Mouse (Mus musculus) liver, embryonic 13.5 days (tissue): ENCODE data around the gene Cox7a2. TPM values are rescaled to one million over a fixed set of nuclear protein-coding genes. Genes with fewer than 3 reads are reported as not detected.

ENCODE experiments used
- ATAC-seq: fragments of 200-750 bp; cut with Nextera tagmentation; 2 replicates; pipeline ENCODE4 v1.8.0; 2017; ENCODE audit warnings: low read depth, mild to moderate bottlenecking, moderate number of reproducible peaks, moderate library complexity
- DNase-seq: peaks from one replicate; pipeline ENCODE4 v3.0.0; 2022
- H3K27ac ChIP-seq: fragments of 300-500 bp; sonication (generic); 2 replicates; pipeline ENCODE4 v1.5.1; 2015; ENCODE audit warnings: moderate library complexity, mild to moderate bottlenecking, inconsistent platforms
- H3K27me3 ChIP-seq: fragments of 300-500 bp; sonication (generic); 2 replicates; pipeline ENCODE4 v1.6.1; 2015; ENCODE audit warnings: mild to moderate bottlenecking, inconsistent platforms
- H3K36me3 ChIP-seq: fragments of 300-500 bp; sonication (generic); 2 replicates; pipeline ENCODE4 v1.6.1; 2015; ENCODE audit warnings: mild to moderate bottlenecking, inconsistent platforms
- H3K4me1 ChIP-seq: fragments of 300-500 bp; sonication (generic); replicated peaks from 2 replicates; pipeline ENCODE4 v1.6.1; 2015; ENCODE audit warnings: inconsistent platforms
- H3K4me2 ChIP-seq: fragments of 300-500 bp; sonication (generic); 2 replicates; pipeline ENCODE4 v1.6.1; 2015; ENCODE audit warnings: inconsistent platforms, mild to moderate bottlenecking, moderate library complexity
- H3K4me3 ChIP-seq: fragments of 300-500 bp; sonication (generic); replicated peaks from 2 replicates; pipeline ENCODE4 v1.5.1; 2015; ENCODE audit warnings: mild to moderate bottlenecking, inconsistent platforms
- H3K9ac ChIP-seq: fragments of 300-500 bp; sonication (generic); 2 replicates; pipeline ENCODE4 v1.6.1; 2015; ENCODE audit warnings: mild to moderate bottlenecking, inconsistent platforms
- H3K9me3 ChIP-seq: fragments of 300-500 bp; sonication (generic); replicated peaks from 2 replicates; pipeline ENCODE4 v1.6.1; 2016; ENCODE audit warnings: inconsistent platforms
- WGBS: fragments of 180-500 bp; shearing (Covaris S2); methylation state at CpG from one replicate; pipeline ENCODE4 v1.1.7; 2015; ENCODE audit not compliant: insufficient replicate concordance; 5-methylcytosine and 5-hydroxymethylcytosine counted together
- polyA plus RNA-seq: library from polyadenylated mRNA; unstranded; fragments of >200 nt; fragmentation: Nextera tagmentation; extraction: Ambion mirVana; gene quantifications from 2 replicates; pipeline ENCODE4 v1.2.1, GENCODE M21; 2015

Cox7a2 gene
- polyA plus RNA-seq, 1 experiment from 2014 or later: 598 TPM

DNA sequence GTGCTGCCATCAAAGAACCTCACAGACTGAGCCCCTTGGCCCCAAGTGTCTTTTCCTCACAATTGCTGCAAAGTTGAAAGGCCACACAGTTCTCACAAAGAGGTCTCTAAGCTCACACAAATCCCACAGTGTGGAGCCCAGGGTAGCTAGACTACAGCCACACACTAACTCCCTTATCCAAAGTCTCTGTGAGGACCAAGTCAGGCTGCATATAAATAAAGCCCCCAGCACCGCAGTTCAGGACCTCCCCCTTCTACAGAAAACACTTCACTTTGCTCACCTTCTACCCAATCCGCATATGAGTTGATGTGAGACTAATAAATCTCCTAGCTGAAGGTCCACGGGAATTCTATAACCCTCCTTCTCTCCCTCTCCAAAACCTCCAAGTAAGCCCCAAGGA, 24.8 kb upstream of the Cox7a2 start:
- 68% methylated on average over 3 of the region's 3 CpGs for WGBS
- Histone ChIP-seq H3K36me3 (no peaks in the 10 kb centered on the region), H3K4me1 (peaks cover 10% of the 10 kb centered on the region), H3K27ac (no peak overlapping the region), H3K9ac (no peak overlapping the region), H3K4me2 (no peak overlapping the region), H3K27me3 (no peaks in the 10 kb centered on the region), H3K4me3 (no peak overlapping the region), H3K9me3 (no peaks in the 10 kb centered on the region)
- DNase-seq (no peak), ATAC-seq (no peak)

- Histone ChIP-seq H3K9ac (no peak overlapping the region), H3K4me3 (no peak overlapping the region), H3K27me3 (no peaks in the 10 kb centered on the region), H3K27ac (no peak overlapping the region), H3K36me3 (peaks cover 3% of the 10 kb centered on the region), H3K4me2 (no peak overlapping the region), H3K4me1 (peaks cover 6% of the 10 kb centered on the region), H3K9me3 (no peaks in the 10 kb centered on the region)
- 59% methylated on average over 2 of the region's 2 CpGs for WGBS
- no peak for DNase-seq
- ATAC-seq: no peak
Measured at GRCm38 (mm10) chr9:79779354-79779753, 19.7 kb upstream of the Cox7a2 start.

- Histone ChIP-seq H3K4me1 (0 out of 2 replicates have a peak, but pooled peaks cover 3% of the 10 kb centered on the region), H3K9ac (no peak overlapping the region), H3K36me3 (peaks cover 3% of the 10 kb centered on the region; the same call in 1 of the 2 replicates), H3K27ac (no peak overlapping the region), H3K4me2 (no peak overlapping the region), H3K9me3 (no peaks in the 10 kb centered on the region), H3K4me3 (no peak overlapping the region), H3K27me3 (no peaks in the 10 kb centered on the region)
- ATAC-seq (no peak), DNase-seq (no peak)
- WGBS: 86% methylated on average over 5 of the region's 5 CpGs
Measured at GRCm38 (mm10) chr9:79766991-79767545, 7.4 kb upstream of the Cox7a2 start.

GRCm38 (mm10) chr9:79765329-79765728, 5.7 kb upstream of the Cox7a2 start:
- Histone ChIP-seq H3K4me3 (no peak overlapping the region), H3K4me1 (peaks cover 5% of the 10 kb centered on the region), H3K9ac (no peak overlapping the region), H3K9me3 (no peaks in the 10 kb centered on the region), H3K36me3 (peaks cover 2% of the 10 kb centered on the region; the same call in 1 of the 2 replicates), H3K27ac (no peak overlapping the region), H3K27me3 (no peaks in the 10 kb centered on the region), H3K4me2 (no peak overlapping the region)
- no peak for ATAC-seq
- 68% methylated on average over 4 of the region's 4 CpGs for WGBS
- no peak for DNase-seq

DNA sequence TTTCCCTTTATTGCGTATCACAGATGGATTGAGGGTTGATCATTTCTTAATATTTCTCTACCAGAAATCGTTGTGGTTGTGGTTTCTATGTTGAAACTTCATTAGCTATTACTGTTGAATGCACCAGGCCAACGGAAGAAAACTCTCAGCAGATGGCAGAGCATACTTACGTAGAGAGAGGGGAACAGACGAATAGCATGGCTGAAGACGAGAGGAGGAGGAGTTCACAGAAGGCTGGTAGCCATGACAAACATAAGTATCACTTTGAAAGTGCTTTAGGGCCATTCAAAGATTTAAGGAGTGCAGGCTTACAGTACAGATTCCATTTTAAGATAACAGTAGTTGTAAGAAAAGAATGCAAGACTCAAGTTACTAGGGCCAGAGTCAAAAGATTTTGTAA, 2.8 kb upstream of the Cox7a2 start:
- H3K27ac ChIP-seq: no peak overlapping the region
- H3K4me3 ChIP-seq: no peak overlapping the region
- H3K36me3 ChIP-seq: peaks cover 5% of the 10 kb centered on the region
- WGBS: 67% methylated on average over 6 of the region's 6 CpGs
- no peaks in the 10 kb centered on the region for H3K27me3 ChIP-seq
- ATAC-seq: no peak
- H3K9me3 ChIP-seq: no peaks in the 10 kb centered on the region
- peaks cover 24% of the 10 kb centered on the region for H3K4me1 ChIP-seq
- DNase-seq: no peak
- no peak overlapping the region for H3K4me2 ChIP-seq
- no peak overlapping the region for H3K9ac ChIP-seq

- Histone ChIP-seq H3K27ac (peak overlapping the region; percentile 72), H3K9ac (peak overlapping the region; percentile 89), H3K4me3 (peak overlapping the region; percentile 89), H3K4me1 (peaks cover 25% of the 10 kb centered on the region), H3K9me3 (no peaks in the 10 kb centered on the region), H3K27me3 (no peaks in the 10 kb centered on the region), H3K36me3 (peaks cover 23% of the 10 kb centered on the region), H3K4me2 (peak overlapping the region; percentile 76)
- DNase-seq (no peak), ATAC-seq (peak; percentile 14; the same call in 1 of the 2 replicates)
- WGBS: 7% methylated on average over 14 of the region's 14 CpGs
Measured at GRCm38 (mm10) chr9:79760076-79760475, 398 bp upstream of the Cox7a2 start.

DNA sequence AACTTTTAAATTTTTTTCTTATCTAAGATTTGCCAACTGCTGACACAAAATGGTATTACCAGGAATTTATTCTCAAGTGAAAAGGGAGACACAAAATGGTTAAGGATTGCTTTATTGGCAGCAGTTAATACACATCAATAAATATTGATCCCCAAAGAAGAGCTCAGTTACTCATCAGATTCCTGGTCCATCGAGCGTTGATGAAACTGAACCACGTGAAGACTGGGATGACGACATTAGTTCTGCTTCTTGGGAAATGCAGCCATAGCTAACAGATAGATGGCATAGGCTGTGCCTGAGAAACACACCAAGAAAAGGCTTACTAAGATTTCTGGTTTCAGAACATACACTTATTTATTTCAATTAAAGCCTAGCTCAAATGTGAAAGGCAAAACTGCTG, 4.4 kb downstream of the Cox7a2 start:
- ATAC-seq: no peak
- H3K9ac ChIP-seq: no peak overlapping the region
- no peak overlapping the region for H3K4me3 ChIP-seq
- 86% methylated on average over 4 of the region's 4 CpGs for WGBS
- no peak for DNase-seq
- H3K9me3 ChIP-seq: no peaks in the 10 kb centered on the region
- H3K4me2 ChIP-seq: no peak overlapping the region
- H3K27ac ChIP-seq: no peak overlapping the region
- H3K4me1 ChIP-seq: peaks cover 20% of the 10 kb centered on the region
- peaks cover 53% of the 10 kb centered on the region for H3K36me3 ChIP-seq
- no peaks in the 10 kb centered on the region for H3K27me3 ChIP-seq

DNA sequence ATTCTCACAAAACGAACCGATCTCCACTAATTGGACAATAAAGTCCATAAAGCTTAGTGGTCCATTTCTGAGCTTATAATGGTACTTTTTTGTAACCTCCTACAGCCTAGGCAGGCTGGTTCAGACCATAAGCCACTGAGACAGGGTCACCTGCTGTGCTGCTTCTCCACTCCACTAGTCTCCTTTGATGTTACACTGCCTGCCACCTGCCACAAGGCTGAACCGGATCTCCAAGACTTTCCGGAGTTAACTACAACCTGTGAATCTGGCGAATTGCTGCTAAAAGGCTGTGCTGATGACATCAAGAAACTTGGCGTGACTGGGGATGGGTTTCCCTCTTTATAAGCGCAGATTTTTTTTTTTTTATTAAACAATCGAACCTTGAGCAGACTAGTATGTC, 7.8 kb downstream of the Cox7a2 start:
- Histone ChIP-seq H3K27me3 (no peaks in the 10 kb centered on the region), H3K9ac (no peak overlapping the region), H3K36me3 (peaks cover 43% of the 10 kb centered on the region), H3K4me3 (no peak overlapping the region), H3K4me1 (no peaks in the 10 kb centered on the region), H3K9me3 (no peaks in the 10 kb centered on the region), H3K27ac (no peak overlapping the region), H3K4me2 (no peak overlapping the region)
- DNase-seq (no peak), ATAC-seq (no peak)
- 83% methylated on average over 8 of the region's 8 CpGs for WGBS

DNA sequence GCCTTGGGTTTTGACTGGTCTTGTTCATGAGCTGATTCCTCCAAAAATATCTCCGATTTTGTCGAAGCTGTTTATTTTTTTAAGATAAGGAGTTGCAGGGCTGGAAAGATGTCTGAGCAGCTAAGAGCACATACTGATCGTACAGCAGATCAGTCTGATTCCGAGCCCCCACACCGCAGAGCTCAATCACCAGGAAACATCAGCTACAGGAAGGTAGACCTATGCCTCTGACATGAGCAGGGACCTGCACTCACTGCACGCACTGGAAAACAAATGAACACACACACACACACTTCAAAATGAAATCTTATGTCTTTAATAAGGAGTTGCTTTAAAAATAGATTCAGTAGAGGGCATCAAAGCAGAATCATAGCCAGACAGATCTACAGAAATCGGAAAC, 9.0 kb downstream of the Cox7a2 start:
- ATAC-seq (no peak), DNase-seq (no peak)
- Histone ChIP-seq H3K27ac (no peak overlapping the region), H3K9ac (no peak overlapping the region), H3K36me3 (peaks cover 36% of the 10 kb centered on the region), H3K4me1 (no peaks in the 10 kb centered on the region), H3K4me3 (no peak overlapping the region), H3K4me2 (no peak overlapping the region), H3K27me3 (no peaks in the 10 kb centered on the region), H3K9me3 (no peaks in the 10 kb centered on the region)
- WGBS: 58% methylated on average over 7 of the region's 7 CpGs

DNA sequence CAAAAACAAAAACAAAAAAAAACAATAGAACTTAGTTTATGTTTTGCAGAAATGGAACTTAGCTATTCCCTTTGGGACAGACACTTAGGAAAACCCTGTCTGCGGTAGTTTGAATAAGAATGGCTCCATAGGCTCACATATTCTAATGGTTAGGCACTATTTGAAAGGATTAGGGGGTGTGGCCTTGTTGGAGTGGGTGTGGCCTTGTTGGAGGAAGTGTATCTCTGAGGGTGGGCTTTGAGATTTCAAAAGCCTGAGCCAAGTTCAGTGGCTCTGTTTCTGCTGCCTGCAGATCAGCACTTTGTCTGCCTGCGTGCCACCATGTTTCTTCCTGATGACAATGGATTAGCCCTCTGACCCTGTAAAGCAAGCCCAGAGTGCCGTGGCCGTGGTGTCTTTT, 14.6 kb downstream of the Cox7a2 start:
- no peak overlapping the region for H3K9ac ChIP-seq
- 48% methylated on average over 4 of the region's 4 CpGs for WGBS
- H3K4me3 ChIP-seq: no peak overlapping the region
- no peak for DNase-seq
- no peak overlapping the region for H3K27ac ChIP-seq
- no peaks in the 10 kb centered on the region for H3K27me3 ChIP-seq
- H3K4me1 ChIP-seq: no peaks in the 10 kb centered on the region
- no peaks in the 10 kb centered on the region for H3K9me3 ChIP-seq
- H3K4me2 ChIP-seq: no peak overlapping the region
- no peaks in the 10 kb centered on the region for H3K36me3 ChIP-seq
- no peak for ATAC-seq

- DNase-seq (no peak), ATAC-seq (no peak)
- 64% methylated on average over 6 of the region's 6 CpGs for WGBS
- H3K4me2 ChIP-seq: no peak overlapping the region
- H3K9me3 ChIP-seq: no peaks in the 10 kb centered on the region
- no peak overlapping the region for H3K27ac ChIP-seq
- no peaks in the 10 kb centered on the region for H3K36me3 ChIP-seq
- H3K9ac ChIP-seq: no peak overlapping the region
- no peaks in the 10 kb centered on the region for H3K27me3 ChIP-seq
- H3K4me1 ChIP-seq: no peaks in the 10 kb centered on the region
- no peak overlapping the region for H3K4me3 ChIP-seq
Measured at GRCm38 (mm10) chr9:79735608-79736007, 24.1 kb downstream of the Cox7a2 start.

- no peak overlapping the region for H3K27ac ChIP-seq
- WGBS: 66% methylated on average over 5 of the region's 5 CpGs
- H3K4me1 ChIP-seq: no peaks in the 10 kb centered on the region
- H3K27me3 ChIP-seq: no peaks in the 10 kb centered on the region
- no peaks in the 10 kb centered on the region for H3K9me3 ChIP-seq
- H3K36me3 ChIP-seq: no peaks in the 10 kb centered on the region
- no peak overlapping the region for H3K9ac ChIP-seq
- no peak for DNase-seq
- ATAC-seq: no peak
- no peak overlapping the region for H3K4me2 ChIP-seq
- H3K4me3 ChIP-seq: no peak overlapping the region
Measured at GRCm38 (mm10) chr9:79730301-79730700, 29.4 kb downstream of the Cox7a2 start.
